Mouse (Mus musculus): Measurements from ENCODE around the gene Acvr1b.

Acvr1b gene

GRCm38 (mm10) chr15:101230995-101231647, 57.3 kb downstream of the Acvr1b start:
- 88% methylated on average over 23 of the region's 23 CpGs for WGBS

GRCm38 (mm10) chr15:101231648-101232180, 57.8 kb downstream of the Acvr1b start:
- WGBS, result 63% methylated on average over 56 of the region's 56 CpGs

GRCm38 (mm10) chr15:101232607-101233006, 58.7 kb downstream of the Acvr1b start:
- WGBS, result 44% methylated on average over 4 of the region's 4 CpGs

GRCm38 (mm10) chr15:101233183-101233582, 59.3 kb downstream of the Acvr1b start:
- 72% methylated on average over 3 of the region's 3 CpGs for WGBS

- WGBS, result 51% methylated on average over 11 of the region's 11 CpGs
These were observed 59.9 kb downstream of the Acvr1b start for GRCm38 (mm10) chr15:101233641-101234275.

GRCm38 (mm10) chr15:101234611-101235341, 60.9 kb downstream of the Acvr1b start:
- WGBS, result 36% methylated on average over 10 of the region's 10 CpGs

GRCm38 (mm10) chr15:101235342-101235698, 61.5 kb downstream of the Acvr1b start:
- WGBS, result 29% methylated on average over 5 of the region's 5 CpGs

- WGBS, result 24% methylated on average over 12 of the region's 12 CpGs
These were observed 62.0 kb downstream of the Acvr1b start for GRCm38 (mm10) chr15:101235728-101236327.

GRCm38 (mm10) chr15:101236878-101237277, 63.0 kb downstream of the Acvr1b start:
- WGBS, result 13% methylated on average over 3 of the region's 3 CpGs

- 9% methylated on average over 28 of the region's 28 CpGs for WGBS
These were observed 65.1 kb downstream of the Acvr1b start for GRCm38 (mm10) chr15:101238885-101239511.

- 59% methylated on average over 8 of the region's 8 CpGs for WGBS
These were observed 66.0 kb downstream of the Acvr1b start for GRCm38 (mm10) chr15:101239821-101240220.

GRCm38 (mm10) chr15:101240799-101241204, 66.9 kb downstream of the Acvr1b start:
- WGBS, result under 1% methylated on average over 10 of the region's 10 CpGs

- WGBS, result 34% methylated on average over 9 of the region's 9 CpGs
These were observed 67.4 kb downstream of the Acvr1b start for GRCm38 (mm10) chr15:101241236-101241635.

GRCm38 (mm10) chr15:101241853-101242252, 68.0 kb downstream of the Acvr1b start:
- WGBS, result 70% methylated on average over 9 of the region's 9 CpGs

GRCm38 (mm10) chr15:101242645-101243044, 68.8 kb downstream of the Acvr1b start:
- WGBS, result 48% methylated on average over 8 of the region's 8 CpGs

GRCm38 (mm10) chr15:101244012-101244411, 70.1 kb downstream of the Acvr1b start:
- 74% methylated on average over 3 of the region's 3 CpGs for WGBS

- 3% methylated on average over 56 of the region's 56 CpGs for WGBS
These were observed 72.6 kb downstream of the Acvr1b start for GRCm38 (mm10) chr15:101246231-101247154.

GRCm38 (mm10) chr15:101247155-101247498, 73.3 kb downstream of the Acvr1b start:
- 95% methylated on average over 1 of the region's 1 CpGs for WGBS

- WGBS, result 46% methylated on average over 5 of the region's 5 CpGs
These were observed 74.3 kb downstream of the Acvr1b start for GRCm38 (mm10) chr15:101248029-101248710.

- 71% methylated on average over 9 of the region's 9 CpGs for WGBS
These were observed 76.4 kb downstream of the Acvr1b start for GRCm38 (mm10) chr15:101250220-101250800.

All from cerebral cortex, adult 2 months (tissue).